Mouse (Mus musculus): Measurements from ENCODE around the gene Lsm8. TPM values are rescaled to one million over a fixed set of nuclear protein-coding genes. Genes with fewer than 3 reads are reported as not detected.
A peak's percentile ranks its signal among the peaks of the same experiment; 100 is the strongest.
"Not testable (repeated sequence)": the region's sequence is repeated elsewhere in the genome, so short reads cannot be mapped to it uniquely, and the experiment has no call there.

The Lsm8 gene
- 63.9 and 108 TPM in 2 replicates for total RNA-seq (2017)

- peak; percentile 99 to 100 for ATAC-seq (replicated peaks in 1 of 2; ENCODE audit: insufficient read depth in 1 of 2, low FRiP score in 2 of 2, low TSS enrichment in 1 of 2, low read depth in 1 of 2, poor library complexity in 2 of 2, severe bottlenecking in 2 of 2)
These were observed at the start of gene Lsm8 for GRCm38 (mm10) chr6:18848051-18848701. Lsm8 (plus strand) TSS chr6:18848579.

GRCm38 (mm10) chr6:18800869-18801511, 47.4 kb upstream of the Lsm8 start:
- ATAC-seq (replicated peaks in 1 of 2; ENCODE audit: insufficient read depth in 1 of 2, low FRiP score in 2 of 2, low TSS enrichment in 1 of 2, low read depth in 1 of 2, poor library complexity in 2 of 2, severe bottlenecking in 2 of 2) = peak; percentile 98 to 99

GRCm38 (mm10) chr6:18812623-18813022, 35.8 kb upstream of the Lsm8 start:
- peak; percentile 27 to 56; a peak in 1 of 4 replicates for ATAC-seq (replicated peaks in 1 of 2; ENCODE audit: insufficient read depth in 1 of 2, low FRiP score in 2 of 2, low TSS enrichment in 1 of 2, low read depth in 1 of 2, poor library complexity in 2 of 2, severe bottlenecking in 2 of 2)

- no peak for ATAC-seq (replicated peaks in 1 of 2; ENCODE audit: insufficient read depth in 1 of 2, low FRiP score in 2 of 2, low TSS enrichment in 1 of 2, low read depth in 1 of 2, poor library complexity in 2 of 2, severe bottlenecking in 2 of 2)
These were observed 32.8 kb upstream of the Lsm8 start for GRCm38 (mm10) chr6:18815606-18816005.

GRCm38 (mm10) chr6:18819343-18819742, 29.0 kb upstream of the Lsm8 start:
- peak; percentile 32 to 48; a peak in 2 of 4 replicates for ATAC-seq (replicated peaks in 1 of 2; ENCODE audit: insufficient read depth in 1 of 2, low FRiP score in 2 of 2, low TSS enrichment in 1 of 2, low read depth in 1 of 2, poor library complexity in 2 of 2, severe bottlenecking in 2 of 2)

GRCm38 (mm10) chr6:18820246-18820645, 28.1 kb upstream of the Lsm8 start:
- no peak for ATAC-seq (replicated peaks in 1 of 2; ENCODE audit: insufficient read depth in 1 of 2, low FRiP score in 2 of 2, low TSS enrichment in 1 of 2, low read depth in 1 of 2, poor library complexity in 2 of 2, severe bottlenecking in 2 of 2)

- no peak for ATAC-seq (replicated peaks in 1 of 2; ENCODE audit: insufficient read depth in 1 of 2, low FRiP score in 2 of 2, low TSS enrichment in 1 of 2, low read depth in 1 of 2, poor library complexity in 2 of 2, severe bottlenecking in 2 of 2)
These were observed 25.6 kb upstream of the Lsm8 start for GRCm38 (mm10) chr6:18822812-18823211.

GRCm38 (mm10) chr6:18832958-18833357, 15.4 kb upstream of the Lsm8 start:
- ATAC-seq (replicated peaks in 1 of 2; ENCODE audit: insufficient read depth in 1 of 2, low FRiP score in 2 of 2, low TSS enrichment in 1 of 2, low read depth in 1 of 2, poor library complexity in 2 of 2, severe bottlenecking in 2 of 2) = no peak

GRCm38 (mm10) chr6:18844529-18844928, 3.9 kb upstream of the Lsm8 start:
- not testable (repeated sequence) for ATAC-seq (replicated peaks in 1 of 2; ENCODE audit: insufficient read depth in 1 of 2, low FRiP score in 2 of 2, low TSS enrichment in 1 of 2, low read depth in 1 of 2, poor library complexity in 2 of 2, severe bottlenecking in 2 of 2)

- not testable (repeated sequence) for ATAC-seq (replicated peaks in 1 of 2; ENCODE audit: insufficient read depth in 1 of 2, low FRiP score in 2 of 2, low TSS enrichment in 1 of 2, low read depth in 1 of 2, poor library complexity in 2 of 2, severe bottlenecking in 2 of 2)
These were observed 2.8 kb upstream of the Lsm8 start for GRCm38 (mm10) chr6:18845571-18845970.

- ATAC-seq (replicated peaks in 1 of 2; ENCODE audit: insufficient read depth in 1 of 2, low FRiP score in 2 of 2, low TSS enrichment in 1 of 2, low read depth in 1 of 2, poor library complexity in 2 of 2, severe bottlenecking in 2 of 2) = no peak
These were observed 303 bp downstream of the Lsm8 start for GRCm38 (mm10) chr6:18848702-18849061.

- ATAC-seq (replicated peaks in 1 of 2; ENCODE audit: insufficient read depth in 1 of 2, low FRiP score in 2 of 2, low TSS enrichment in 1 of 2, low read depth in 1 of 2, poor library complexity in 2 of 2, severe bottlenecking in 2 of 2) = no peak
These were observed 6.9 kb downstream of the Lsm8 start for GRCm38 (mm10) chr6:18855323-18855722.

GRCm38 (mm10) chr6:18856487-18857078, 8.2 kb downstream of the Lsm8 start:
- ATAC-seq (replicated peaks in 1 of 2; ENCODE audit: insufficient read depth in 1 of 2, low FRiP score in 2 of 2, low TSS enrichment in 1 of 2, low read depth in 1 of 2, poor library complexity in 2 of 2, severe bottlenecking in 2 of 2) = no peak

GRCm38 (mm10) chr6:18866018-18866417, 17.6 kb downstream of the Lsm8 start, which contains the start of gene Ankrd7:
Ankrd7 (plus strand) TSS chr6:18866318.
- no peak for ATAC-seq (replicated peaks in 1 of 2; ENCODE audit: insufficient read depth in 1 of 2, low FRiP score in 2 of 2, low TSS enrichment in 1 of 2, low read depth in 1 of 2, poor library complexity in 2 of 2, severe bottlenecking in 2 of 2)

- no peak for ATAC-seq (replicated peaks in 1 of 2; ENCODE audit: insufficient read depth in 1 of 2, low FRiP score in 2 of 2, low TSS enrichment in 1 of 2, low read depth in 1 of 2, poor library complexity in 2 of 2, severe bottlenecking in 2 of 2)
These were observed 40.7 kb downstream of the Lsm8 start for GRCm38 (mm10) chr6:18889030-18889429.

GRCm38 (mm10) chr6:18894142-18894541, 45.8 kb downstream of the Lsm8 start:
- no peak for ATAC-seq (replicated peaks in 1 of 2; ENCODE audit: insufficient read depth in 1 of 2, low FRiP score in 2 of 2, low TSS enrichment in 1 of 2, low read depth in 1 of 2, poor library complexity in 2 of 2, severe bottlenecking in 2 of 2)
